Mouse (Mus musculus): Measurements from ENCODE around the gene Slc24a3. TPM values are rescaled to one million over a fixed set of nuclear protein-coding genes. Genes with fewer than 3 reads are reported as not detected.

The Slc24a3 gene
- polyA plus RNA-seq, 1 experiment: 9.8 TPM

- WGBS: 48% methylated on average over 4 of the region's 4 CpGs
- no peak for DNase-seq (ENCODE audit: low read depth, low spot score)
These were observed 348.4 kb downstream of the Slc24a3 start for GRCm38 (mm10) chr2:145515956-145516355.

- 56% methylated on average over 9 of the region's 9 CpGs for WGBS
- DNase-seq (ENCODE audit: low read depth, low spot score): no peak
These were observed 349.8 kb downstream of the Slc24a3 start for GRCm38 (mm10) chr2:145517346-145517745.

- 65% methylated on average over 3 of the region's 3 CpGs for WGBS
- DNase-seq (ENCODE audit: low read depth, low spot score): no peak
These were observed 354.5 kb downstream of the Slc24a3 start for GRCm38 (mm10) chr2:145522017-145522416.

GRCm38 (mm10) chr2:145523381-145523780 lies 355.8 kb downstream of the Slc24a3 start:
- WGBS: 79% methylated on average over 4 of the region's 4 CpGs
- no peak for DNase-seq (ENCODE audit: low read depth, low spot score)

GRCm38 (mm10) chr2:145527151-145527550 lies 359.6 kb downstream of the Slc24a3 start:
- WGBS: 62% methylated on average over 1 of the region's 1 CpGs
- DNase-seq (ENCODE audit: low read depth, low spot score): no peak

- 80% methylated on average over 4 of the region's 4 CpGs for WGBS
These were observed 363.4 kb downstream of the Slc24a3 start for GRCm38 (mm10) chr2:145530941-145531353.

GRCm38 (mm10) chr2:145533086-145533485 lies 365.5 kb downstream of the Slc24a3 start:
- DNase-seq (ENCODE audit: low read depth, low spot score): no peak
- 83% methylated on average over 2 of the region's 2 CpGs for WGBS

More at GRCm38 (mm10) chr2:145530941-145531353, 363.4 kb downstream of the Slc24a3 start:
- no peak for DNase-seq (ENCODE audit: low read depth, low spot score)

- DNase-seq (ENCODE audit: low read depth, low spot score): no peak
- 77% methylated on average over 4 of the region's 4 CpGs for WGBS
These were observed 367.8 kb downstream of the Slc24a3 start for GRCm38 (mm10) chr2:145535307-145535706.

- no peak for DNase-seq (ENCODE audit: low read depth, low spot score)
- WGBS: 75% methylated on average over 4 of the region's 4 CpGs
These were observed 368.2 kb downstream of the Slc24a3 start for GRCm38 (mm10) chr2:145535774-145536173.

- WGBS: 65% methylated on average over 4 of the region's 4 CpGs
These were observed 369.4 kb downstream of the Slc24a3 start for GRCm38 (mm10) chr2:145536986-145537385.

GRCm38 (mm10) chr2:145541695-145542094 lies 374.1 kb downstream of the Slc24a3 start:
- 66% methylated on average over 1 of the region's 1 CpGs for WGBS
- no peak for DNase-seq (ENCODE audit: low read depth, low spot score)

More at GRCm38 (mm10) chr2:145536986-145537385, 369.4 kb downstream of the Slc24a3 start:
- DNase-seq (ENCODE audit: low read depth, low spot score): no peak

- 63% methylated on average over 3 of the region's 3 CpGs for WGBS
- DNase-seq (ENCODE audit: low read depth, low spot score): no peak
These were observed 378.5 kb downstream of the Slc24a3 start for GRCm38 (mm10) chr2:145546071-145546470.

- DNase-seq (ENCODE audit: low read depth, low spot score): no peak
- 90% methylated on average over 2 of the region's 2 CpGs for WGBS
These were observed 387.2 kb downstream of the Slc24a3 start for GRCm38 (mm10) chr2:145554722-145555252.

GRCm38 (mm10) chr2:145555713-145556112 lies 388.2 kb downstream of the Slc24a3 start:
- no peak for DNase-seq (ENCODE audit: low read depth, low spot score)
- 81% methylated on average over 2 of the region's 2 CpGs for WGBS

GRCm38 (mm10) chr2:145557361-145557931 lies 389.9 kb downstream of the Slc24a3 start:
- 17% methylated on average over 1 of the region's 1 CpGs for WGBS
- peak; percentile 33 for DNase-seq (ENCODE audit: low read depth, low spot score)

- DNase-seq (ENCODE audit: low read depth, low spot score): no peak
These were observed 394.9 kb downstream of the Slc24a3 start for GRCm38 (mm10) chr2:145562493-145562892.

GRCm38 (mm10) chr2:145564596-145564995 lies 397.0 kb downstream of the Slc24a3 start:
- 48% methylated on average over 8 of the region's 8 CpGs for WGBS
- DNase-seq (ENCODE audit: low read depth, low spot score): no peak

GRCm38 (mm10) chr2:145566904-145567303 lies 399.4 kb downstream of the Slc24a3 start:
- 83% methylated on average over 2 of the region's 2 CpGs for WGBS
- DNase-seq (ENCODE audit: low read depth, low spot score): no peak

GRCm38 (mm10) chr2:145571943-145572342 lies 404.4 kb downstream of the Slc24a3 start:
- DNase-seq (ENCODE audit: low read depth, low spot score): no peak
- 47% methylated on average over 3 of the region's 3 CpGs for WGBS

- WGBS: 87% methylated on average over 4 of the region's 4 CpGs
These were observed 406.6 kb downstream of the Slc24a3 start for GRCm38 (mm10) chr2:145574148-145574547.

GRCm38 (mm10) chr2:145583103-145583502 lies 415.5 kb downstream of the Slc24a3 start:
- WGBS: 29% methylated on average over 3 of the region's 3 CpGs
- DNase-seq (ENCODE audit: low read depth, low spot score): no peak

More at GRCm38 (mm10) chr2:145574148-145574547, 406.6 kb downstream of the Slc24a3 start:
- DNase-seq (ENCODE audit: low read depth, low spot score): no peak
